Mouse (Mus musculus): ENCODE measurements around the gene Pkn3.
"Not testable (repeated sequence)": the region's sequence is repeated elsewhere in the genome, so short reads cannot be mapped to it uniquely, and the experiment has no call there.

Pkn3 gene

GRCm38 (mm10) chr2:30095882-30096527, 18.5 kb downstream of the Pkn3 start:
- DNase-seq (ENCODE audit: low read depth, low spot score), result no peak

GRCm38 (mm10) chr2:30100214-30100613, 22.7 kb downstream of the Pkn3 start:
- DNase-seq (ENCODE audit: low read depth, low spot score), result no peak

- no peak for DNase-seq (ENCODE audit: low read depth, low spot score)
Observed at GRCm38 (mm10) chr2:30106364-30106763, 28.9 kb downstream of the Pkn3 start.

- DNase-seq (ENCODE audit: low read depth, low spot score), result no peak
Observed at GRCm38 (mm10) chr2:30107646-30108045, 30.2 kb downstream of the Pkn3 start.

- no peak for DNase-seq (ENCODE audit: low read depth, low spot score)
Observed at GRCm38 (mm10) chr2:30108260-30108659, 30.8 kb downstream of the Pkn3 start.

- DNase-seq (ENCODE audit: low read depth, low spot score), result no peak
Observed at GRCm38 (mm10) chr2:30111500-30111899, 34.0 kb downstream of the Pkn3 start.

GRCm38 (mm10) chr2:30112564-30112963, 35.1 kb downstream of the Pkn3 start:
- DNase-seq (ENCODE audit: low read depth, low spot score), result no peak

- DNase-seq (ENCODE audit: low read depth, low spot score), result peak; percentile 84
Observed at GRCm38 (mm10) chr2:30119641-30120051, 42.2 kb downstream of the Pkn3 start.

GRCm38 (mm10) chr2:30120269-30120668, 42.8 kb downstream of the Pkn3 start:
- DNase-seq (ENCODE audit: low read depth, low spot score), result no peak

- DNase-seq (ENCODE audit: low read depth, low spot score), result no peak
Observed at GRCm38 (mm10) chr2:30122766-30123165, 45.3 kb downstream of the Pkn3 start.

- no peak for DNase-seq (ENCODE audit: low read depth, low spot score)
Observed at GRCm38 (mm10) chr2:30123729-30124471, 46.4 kb downstream of the Pkn3 start.

GRCm38 (mm10) chr2:30124472-30125274, 47.2 kb downstream of the Pkn3 start, which contains the start of gene Zer1:
TSS of gene Zer1 (minus strand) at chr2:30124585.
- peak; percentile 93 for DNase-seq (ENCODE audit: low read depth, low spot score)

- DNase-seq (ENCODE audit: low read depth, low spot score), result no peak
Observed at GRCm38 (mm10) chr2:30128789-30129188, 51.3 kb downstream of the Pkn3 start.

GRCm38 (mm10) chr2:30130156-30130555, 52.7 kb downstream of the Pkn3 start:
- DNase-seq (ENCODE audit: low read depth, low spot score), result no peak

- not testable (repeated sequence) for DNase-seq (ENCODE audit: low read depth, low spot score)
Observed at GRCm38 (mm10) chr2:30131240-30131639, 53.8 kb downstream of the Pkn3 start.

- DNase-seq (ENCODE audit: low read depth, low spot score), result no peak
Observed at GRCm38 (mm10) chr2:30132801-30133612, 55.5 kb downstream of the Pkn3 start.

- DNase-seq (ENCODE audit: low read depth, low spot score), result peak; percentile 92
Observed at GRCm38 (mm10) chr2:30133613-30134377, 56.3 kb downstream of the Pkn3 start, which contains the start of gene Tbc1d13. TSS of gene Tbc1d13 (plus strand) at chr2:30133746.

GRCm38 (mm10) chr2:30134378-30134711, 56.9 kb downstream of the Pkn3 start:
- no peak for DNase-seq (ENCODE audit: low read depth, low spot score)

- no peak for DNase-seq (ENCODE audit: low read depth, low spot score)
Observed at GRCm38 (mm10) chr2:30134928-30135620, 57.6 kb downstream of the Pkn3 start.

- DNase-seq (ENCODE audit: low read depth, low spot score), result no peak
Observed at GRCm38 (mm10) chr2:30136458-30136857, 59.0 kb downstream of the Pkn3 start.
